Mouse (Mus musculus): Measurements from ENCODE around the gene Zfp639. TPM values are rescaled to one million over a fixed set of nuclear protein-coding genes. Genes with fewer than 3 reads are reported as not detected.

The Zfp639 gene
- polyA plus RNA-seq (2014; fragmentation: Nextera tagmentation; extraction: Ambion mirVana) = 44.4 and 44.5 TPM in 2 replicates

GRCm38 (mm10) chr3:32509496-32510374 lies at the start of gene Zfp639:
Gene Zfp639 (plus strand): TSS chr3:32510259.
- peak within 1 kb of the TSS; percentile 84 for H3K4me3 ChIP-seq (ENCODE audit: low read length)
- no peaks in the 10 kb centered on the region for H3K4me1 ChIP-seq (ENCODE audit: control insufficient read depth, insufficient read depth, low read length)
- no peaks in the 10 kb centered on the region for H3K27me3 ChIP-seq (ENCODE audit: control insufficient read depth, insufficient read depth, low read length)
- peak within 1 kb of the TSS; percentile 83 for H3K27ac ChIP-seq (ENCODE audit: low read depth, low read length)
- no peak for ATAC-seq (ENCODE audit: low FRiP score, low TSS enrichment)
- WGBS = 5% methylated on average over 24 of the region's 24 CpGs
- H3K9ac ChIP-seq (ENCODE audit: low read depth, low read length) = peak within 1 kb of the TSS; percentile 89
- H3K36me3 ChIP-seq (ENCODE audit: control insufficient read depth, insufficient read depth, low read length) = no peaks in the 10 kb centered on the region
- peak within 1 kb of the TSS; percentile 47 for H3K4me2 ChIP-seq (replicated peaks; ENCODE audit: low read depth, low read length)
- H3K9me3 ChIP-seq (ENCODE audit: control insufficient read depth, low read length) = no peaks in the 10 kb centered on the region

DNA sequence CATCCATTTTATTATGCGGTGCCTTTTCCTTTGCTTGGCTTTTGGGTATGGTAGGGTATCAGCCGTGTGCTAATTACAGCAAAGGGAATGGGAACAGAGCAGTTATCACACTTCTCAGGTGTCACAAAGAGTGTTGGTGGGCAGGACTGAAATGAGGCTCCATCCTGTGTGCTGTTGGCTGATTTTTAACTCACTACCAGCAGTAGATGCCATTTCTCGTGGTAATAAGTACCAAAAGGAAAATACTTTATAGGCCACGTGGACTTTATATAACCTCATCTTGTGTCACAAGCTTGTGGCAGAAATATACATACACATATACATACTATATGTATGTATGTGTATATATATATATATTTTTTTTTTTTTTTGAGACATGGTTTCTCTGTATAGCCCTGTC lies 42.7 kb upstream of the Zfp639 start:
- 84% methylated on average over 4 of the region's 4 CpGs for WGBS
- Histone ChIP-seq H3K9me3 (ENCODE audit: control insufficient read depth, low read length) (no peaks in the 10 kb centered on the region), H3K4me2 (replicated peaks; ENCODE audit: low read depth, low read length) (no peak overlapping the region), H3K9ac (ENCODE audit: low read depth, low read length) (no peak overlapping the region), H3K27ac (ENCODE audit: low read depth, low read length) (no peak overlapping the region), H3K4me1 (ENCODE audit: control insufficient read depth, insufficient read depth, low read length) (peaks cover 6% of the 10 kb centered on the region), H3K27me3 (ENCODE audit: control insufficient read depth, insufficient read depth, low read length) (no peaks in the 10 kb centered on the region), H3K36me3 (ENCODE audit: control insufficient read depth, insufficient read depth, low read length) (peaks cover 17% of the 10 kb centered on the region), H3K4me3 (ENCODE audit: low read length) (no peak overlapping the region)
- no peak for ATAC-seq (ENCODE audit: low FRiP score, low TSS enrichment)

DNA sequence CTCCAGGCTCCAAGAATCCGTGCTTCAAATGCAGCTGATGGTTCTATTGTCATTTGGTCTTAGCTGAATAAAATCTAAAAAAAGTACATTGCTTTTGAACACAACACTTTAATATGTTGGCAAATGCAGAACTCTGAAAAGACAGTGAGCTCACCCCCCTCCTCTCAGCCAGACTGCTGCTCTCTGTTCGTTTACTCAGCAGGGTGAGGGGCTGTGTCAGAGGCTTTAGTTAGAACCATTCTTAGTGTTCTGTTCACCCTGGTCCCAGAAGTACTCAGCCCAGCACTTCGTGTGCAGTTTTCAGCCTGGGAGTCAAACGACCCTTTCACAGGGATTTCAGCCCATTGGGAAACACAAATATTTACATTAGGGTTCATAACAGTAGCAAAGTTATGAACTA lies 41.6 kb upstream of the Zfp639 start:
- H3K27me3 ChIP-seq (ENCODE audit: control insufficient read depth, insufficient read depth, low read length) = no peaks in the 10 kb centered on the region
- peaks cover 14% of the 10 kb centered on the region for H3K4me1 ChIP-seq (ENCODE audit: control insufficient read depth, insufficient read depth, low read length)
- 62% methylated on average over 4 of the region's 4 CpGs for WGBS
- H3K36me3 ChIP-seq (ENCODE audit: control insufficient read depth, insufficient read depth, low read length) = peaks cover 6% of the 10 kb centered on the region
- no peaks in the 10 kb centered on the region for H3K9me3 ChIP-seq (ENCODE audit: control insufficient read depth, low read length)
- no peak overlapping the region for H3K27ac ChIP-seq (ENCODE audit: low read depth, low read length)
- ATAC-seq (ENCODE audit: low FRiP score, low TSS enrichment) = no peak
- H3K9ac ChIP-seq (ENCODE audit: low read depth, low read length) = no peak overlapping the region
- no peak overlapping the region for H3K4me3 ChIP-seq (ENCODE audit: low read length)
- H3K4me2 ChIP-seq (replicated peaks; ENCODE audit: low read depth, low read length) = no peak overlapping the region

- H3K4me3 ChIP-seq (ENCODE audit: low read length) = no peak overlapping the region
- H3K4me1 ChIP-seq (ENCODE audit: control insufficient read depth, insufficient read depth, low read length) = peaks cover 14% of the 10 kb centered on the region
- WGBS = 78% methylated on average over 7 of the region's 7 CpGs
- ATAC-seq (ENCODE audit: low FRiP score, low TSS enrichment) = no peak
- H3K4me2 ChIP-seq (replicated peaks; ENCODE audit: low read depth, low read length) = no peak overlapping the region
- no peaks in the 10 kb centered on the region for H3K9me3 ChIP-seq (ENCODE audit: control insufficient read depth, low read length)
- H3K27ac ChIP-seq (ENCODE audit: low read depth, low read length) = no peak overlapping the region
- no peaks in the 10 kb centered on the region for H3K27me3 ChIP-seq (ENCODE audit: control insufficient read depth, insufficient read depth, low read length)
- H3K9ac ChIP-seq (ENCODE audit: low read depth, low read length) = no peak overlapping the region
- H3K36me3 ChIP-seq (ENCODE audit: control insufficient read depth, insufficient read depth, low read length) = no peaks in the 10 kb centered on the region
Measured at GRCm38 (mm10) chr3:32470449-32470848, 39.6 kb upstream of the Zfp639 start.

- Histone ChIP-seq H3K4me2 (replicated peaks; ENCODE audit: low read depth, low read length) (no peak overlapping the region), H3K27ac (ENCODE audit: low read depth, low read length) (no peak overlapping the region), H3K27me3 (ENCODE audit: control insufficient read depth, insufficient read depth, low read length) (no peaks in the 10 kb centered on the region), H3K9ac (ENCODE audit: low read depth, low read length) (no peak overlapping the region), H3K9me3 (ENCODE audit: control insufficient read depth, low read length) (no peaks in the 10 kb centered on the region), H3K36me3 (ENCODE audit: control insufficient read depth, insufficient read depth, low read length) (no peaks in the 10 kb centered on the region), H3K4me3 (ENCODE audit: low read length) (no peak overlapping the region), H3K4me1 (ENCODE audit: control insufficient read depth, insufficient read depth, low read length) (peaks cover 14% of the 10 kb centered on the region)
- 35% methylated on average over 6 of the region's 6 CpGs for WGBS
- ATAC-seq (ENCODE audit: low FRiP score, low TSS enrichment) = peak; percentile 56
Measured at GRCm38 (mm10) chr3:32471098-32471497, 39.0 kb upstream of the Zfp639 start.

- Histone ChIP-seq H3K9me3 (ENCODE audit: control insufficient read depth, low read length) (no peaks in the 10 kb centered on the region), H3K27ac (ENCODE audit: low read depth, low read length) (no peak overlapping the region), H3K4me3 (ENCODE audit: low read length) (no peak overlapping the region), H3K27me3 (ENCODE audit: control insufficient read depth, insufficient read depth, low read length) (no peaks in the 10 kb centered on the region), H3K4me2 (replicated peaks; ENCODE audit: low read depth, low read length) (no peak overlapping the region), H3K4me1 (ENCODE audit: control insufficient read depth, insufficient read depth, low read length) (peaks cover 14% of the 10 kb centered on the region), H3K9ac (ENCODE audit: low read depth, low read length) (no peak overlapping the region), H3K36me3 (ENCODE audit: control insufficient read depth, insufficient read depth, low read length) (no peaks in the 10 kb centered on the region)
- ATAC-seq (ENCODE audit: low FRiP score, low TSS enrichment) = 0 out of 2 replicates have a peak, but pooled peaks have one; percentile 41
- WGBS = 44% methylated on average over 14 of the region's 14 CpGs
Measured at GRCm38 (mm10) chr3:32472191-32472900, 37.7 kb upstream of the Zfp639 start.

GRCm38 (mm10) chr3:32473184-32473583 lies 36.9 kb upstream of the Zfp639 start:
- H3K27me3 ChIP-seq (ENCODE audit: control insufficient read depth, insufficient read depth, low read length) = no peaks in the 10 kb centered on the region
- WGBS = 39% methylated on average over 10 of the region's 10 CpGs
- H3K4me1 ChIP-seq (ENCODE audit: control insufficient read depth, insufficient read depth, low read length) = peaks cover 14% of the 10 kb centered on the region
- ATAC-seq (ENCODE audit: low FRiP score, low TSS enrichment) = peak; percentile 51; the same call in 1 of the 2 replicates
- no peak overlapping the region for H3K4me2 ChIP-seq (replicated peaks; ENCODE audit: low read depth, low read length)
- H3K27ac ChIP-seq (ENCODE audit: low read depth, low read length) = no peak overlapping the region
- no peak overlapping the region for H3K9ac ChIP-seq (ENCODE audit: low read depth, low read length)
- no peaks in the 10 kb centered on the region for H3K36me3 ChIP-seq (ENCODE audit: control insufficient read depth, insufficient read depth, low read length)
- H3K9me3 ChIP-seq (ENCODE audit: control insufficient read depth, low read length) = no peaks in the 10 kb centered on the region
- no peak overlapping the region for H3K4me3 ChIP-seq (ENCODE audit: low read length)

GRCm38 (mm10) chr3:32479961-32480360 lies 30.1 kb upstream of the Zfp639 start:
- Histone ChIP-seq H3K9ac (ENCODE audit: low read depth, low read length) (no peak overlapping the region), H3K27me3 (ENCODE audit: control insufficient read depth, insufficient read depth, low read length) (no peaks in the 10 kb centered on the region), H3K9me3 (ENCODE audit: control insufficient read depth, low read length) (no peaks in the 10 kb centered on the region), H3K27ac (ENCODE audit: low read depth, low read length) (no peak overlapping the region), H3K36me3 (ENCODE audit: control insufficient read depth, insufficient read depth, low read length) (no peaks in the 10 kb centered on the region), H3K4me1 (ENCODE audit: control insufficient read depth, insufficient read depth, low read length) (no peaks in the 10 kb centered on the region), H3K4me2 (replicated peaks; ENCODE audit: low read depth, low read length) (no peak overlapping the region), H3K4me3 (ENCODE audit: low read length) (no peak overlapping the region)
- WGBS = 89% methylated on average over 7 of the region's 7 CpGs
- no peak for ATAC-seq (ENCODE audit: low FRiP score, low TSS enrichment)

DNA sequence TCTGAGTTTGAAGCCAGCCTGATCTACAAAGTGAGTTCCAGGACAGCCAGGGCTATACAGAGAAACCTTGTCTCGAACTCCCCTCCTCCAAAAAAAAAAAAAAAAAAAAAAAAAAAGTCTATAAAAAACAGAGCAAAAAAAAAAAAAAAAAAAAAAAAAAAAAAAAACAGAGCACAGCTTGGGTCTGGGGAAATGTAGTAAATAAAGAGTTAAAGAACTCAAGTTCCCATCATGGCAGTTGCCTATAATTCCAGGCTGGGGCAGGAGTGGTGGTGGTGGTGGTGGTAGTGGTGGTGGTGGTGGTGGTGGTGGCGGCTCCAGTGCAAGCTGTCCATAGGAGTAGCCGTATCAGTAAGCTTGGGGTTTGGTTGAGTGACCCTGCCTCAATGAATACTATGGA lies 27.0 kb upstream of the Zfp639 start:
- Histone ChIP-seq H3K9ac (ENCODE audit: low read depth, low read length) (no peak overlapping the region), H3K4me2 (replicated peaks; ENCODE audit: low read depth, low read length) (no peak overlapping the region), H3K27ac (ENCODE audit: low read depth, low read length) (no peak overlapping the region), H3K9me3 (ENCODE audit: control insufficient read depth, low read length) (no peaks in the 10 kb centered on the region), H3K4me1 (ENCODE audit: control insufficient read depth, insufficient read depth, low read length) (no peaks in the 10 kb centered on the region), H3K27me3 (ENCODE audit: control insufficient read depth, insufficient read depth, low read length) (no peaks in the 10 kb centered on the region), H3K4me3 (ENCODE audit: low read length) (no peak overlapping the region), H3K36me3 (ENCODE audit: control insufficient read depth, insufficient read depth, low read length) (no peaks in the 10 kb centered on the region)
- WGBS = 84% methylated on average over 3 of the region's 3 CpGs
- no peak for ATAC-seq (ENCODE audit: low FRiP score, low TSS enrichment)

All from kidney, embryonic 14.5 days (tissue).